Mouse (Mus musculus) erythroblast, embryonic 14.5 days (primary cell): ENCODE data around the gene Tiam2. TPM values are rescaled to one million over a fixed set of nuclear protein-coding genes. Genes with fewer than 3 reads are reported as not detected.

Experiments used
- H3K27me3 ChIP-seq: 2 replicates; pipeline ENCODE4 v1.6.1; 2012; ENCODE audit warnings: inconsistent platforms; ENCODE audit not compliant: control insufficient read depth
- H3K36me3 ChIP-seq: 2 replicates; pipeline ENCODE4 v1.6.1; 2012; ENCODE audit warnings: mild to moderate bottlenecking, inconsistent platforms; ENCODE audit not compliant: control insufficient read depth
- H3K4me1 ChIP-seq: 2 replicates; pipeline ENCODE4 v1.6.1; 2012; ENCODE audit warnings: inconsistent platforms; ENCODE audit not compliant: control insufficient read depth
- H3K4me3 ChIP-seq: replicated peaks from 2 replicates; pipeline ENCODE3; 2012; ENCODE audit warnings: moderate library complexity, mild to moderate bottlenecking, inconsistent platforms
- H3K9me3 ChIP-seq: 2 replicates; pipeline ENCODE4 v1.6.1; 2012; ENCODE audit warnings: low read length, inconsistent platforms, mixed read lengths; ENCODE audit not compliant: control insufficient read depth
- GATA1 ChIP-seq: IDR thresholded peaks from 2 replicates; pipeline ENCODE4 v1.6.1; 2012; ENCODE audit warnings: low read length, inconsistent platforms, mixed read lengths
- TAL1 ChIP-seq: IDR thresholded peaks from 3 replicates; pipeline ENCODE4 v1.6.1; 2012; ENCODE audit warnings: low read length, inconsistent platforms, mixed read lengths
- polyA plus RNA-seq: library from polyadenylated mRNA; stranded (reverse); fragments of >175 nt; gene quantifications from 2 replicates; pipeline ENCODE4 v1.2.3, GENCODE M21; 2012

The Tiam2 gene
- polyA plus RNA-seq, 1 experiment = not detected

- TF ChIP-seq TAL1 (no peak), GATA1 (no peak)
- H3K4me3 ChIP-seq = no peak overlapping the region
Observed at GRCm38 (mm10) chr17:3481576-3482575, 155.5 kb downstream of the Tiam2 start.

GRCm38 (mm10) chr17:3483091-3483490 is 156.7 kb downstream of the Tiam2 start:
- no peaks in the 10 kb centered on the region for H3K27me3 ChIP-seq
- no peaks in the 10 kb centered on the region for H3K36me3 ChIP-seq
- H3K9me3 ChIP-seq = no peaks in the 10 kb centered on the region
- TF ChIP-seq GATA1 = no peak
- TF ChIP-seq TAL1 = no peak
- no peaks in the 10 kb centered on the region; the same call in 1 of the 2 replicates for H3K4me1 ChIP-seq
- H3K4me3 ChIP-seq = no peak overlapping the region

More at GRCm38 (mm10) chr17:3481576-3482575, 155.5 kb downstream of the Tiam2 start:
- Histone ChIP-seq H3K9me3 (no peaks in the 10 kb centered on the region), H3K27me3 (no peaks in the 10 kb centered on the region), H3K4me1 (no peaks in the 10 kb centered on the region), H3K36me3 (no peaks in the 10 kb centered on the region)

- no peak for TF ChIP-seq TAL1
- TF ChIP-seq GATA1 = no peak
- Histone ChIP-seq H3K27me3 (no peaks in the 10 kb centered on the region), H3K9me3 (no peaks in the 10 kb centered on the region), H3K36me3 (no peaks in the 10 kb centered on the region), H3K4me1 (no peaks in the 10 kb centered on the region; the same call in 1 of the 2 replicates), H3K4me3 (no peak overlapping the region)
Observed at GRCm38 (mm10) chr17:3485851-3486250, 159.5 kb downstream of the Tiam2 start.

- no peaks in the 10 kb centered on the region; the same call in 1 of the 2 replicates for H3K4me1 ChIP-seq
- no peaks in the 10 kb centered on the region for H3K27me3 ChIP-seq
- no peak for TF ChIP-seq GATA1
- no peak for TF ChIP-seq TAL1
- H3K36me3 ChIP-seq = no peaks in the 10 kb centered on the region
- no peaks in the 10 kb centered on the region for H3K9me3 ChIP-seq
- H3K4me3 ChIP-seq = no peak overlapping the region
Observed at GRCm38 (mm10) chr17:3487211-3487610, 160.8 kb downstream of the Tiam2 start.

- TF ChIP-seq TAL1 (no peak), GATA1 (no peak)
- no peak overlapping the region for H3K4me3 ChIP-seq
- no peaks in the 10 kb centered on the region for H3K36me3 ChIP-seq
Observed at GRCm38 (mm10) chr17:3487721-3488601, 161.6 kb downstream of the Tiam2 start.

GRCm38 (mm10) chr17:3490216-3490895 is 164.0 kb downstream of the Tiam2 start:
- Histone ChIP-seq H3K27me3 (no peaks in the 10 kb centered on the region), H3K36me3 (no peaks in the 10 kb centered on the region), H3K9me3 (no peaks in the 10 kb centered on the region), H3K4me1 (no peaks in the 10 kb centered on the region; the same call in 1 of the 2 replicates), H3K4me3 (no peak overlapping the region)
- TF ChIP-seq GATA1 (no peak), TAL1 (no peak)

More at GRCm38 (mm10) chr17:3487721-3488601, 161.6 kb downstream of the Tiam2 start:
- Histone ChIP-seq H3K9me3 (no peaks in the 10 kb centered on the region), H3K4me1 (no peaks in the 10 kb centered on the region; the same call in 1 of the 2 replicates), H3K27me3 (no peaks in the 10 kb centered on the region)

- H3K36me3 ChIP-seq = no peaks in the 10 kb centered on the region
- H3K9me3 ChIP-seq = no peaks in the 10 kb centered on the region
- no peak for TF ChIP-seq GATA1
- no peak for TF ChIP-seq TAL1
- no peaks in the 10 kb centered on the region for H3K27me3 ChIP-seq
- H3K4me3 ChIP-seq = no peak overlapping the region
- H3K4me1 ChIP-seq = no peaks in the 10 kb centered on the region; the same call in 1 of the 2 replicates
Observed at GRCm38 (mm10) chr17:3491065-3491464, 164.7 kb downstream of the Tiam2 start.

- no peaks in the 10 kb centered on the region; the same call in 1 of the 2 replicates for H3K4me1 ChIP-seq
- TF ChIP-seq GATA1 = no peak
- TF ChIP-seq TAL1 = no peak
- no peaks in the 10 kb centered on the region for H3K27me3 ChIP-seq
- H3K9me3 ChIP-seq = no peaks in the 10 kb centered on the region
- no peak overlapping the region for H3K4me3 ChIP-seq
- H3K36me3 ChIP-seq = no peaks in the 10 kb centered on the region
Observed at GRCm38 (mm10) chr17:3491667-3492066, 165.3 kb downstream of the Tiam2 start.

GRCm38 (mm10) chr17:3495576-3495975 is 169.2 kb downstream of the Tiam2 start:
- H3K27me3 ChIP-seq = no peaks in the 10 kb centered on the region
- no peaks in the 10 kb centered on the region for H3K36me3 ChIP-seq
- H3K4me1 ChIP-seq = no peaks in the 10 kb centered on the region
- no peaks in the 10 kb centered on the region for H3K9me3 ChIP-seq
- no peak overlapping the region for H3K4me3 ChIP-seq
- TF ChIP-seq TAL1 (no peak), GATA1 (no peak)
